Mouse (Mus musculus): Measurements from ENCODE around the gene Kcnk15. TPM values are rescaled to one million over a fixed set of nuclear protein-coding genes. Genes with fewer than 3 reads are reported as not detected.

The Kcnk15 gene
- polyA plus RNA-seq (2012; ENCODE audit: insufficient read depth, insufficient read length, low replicate concordance, missing spikeins): not detected in 2 replicates

DNA sequence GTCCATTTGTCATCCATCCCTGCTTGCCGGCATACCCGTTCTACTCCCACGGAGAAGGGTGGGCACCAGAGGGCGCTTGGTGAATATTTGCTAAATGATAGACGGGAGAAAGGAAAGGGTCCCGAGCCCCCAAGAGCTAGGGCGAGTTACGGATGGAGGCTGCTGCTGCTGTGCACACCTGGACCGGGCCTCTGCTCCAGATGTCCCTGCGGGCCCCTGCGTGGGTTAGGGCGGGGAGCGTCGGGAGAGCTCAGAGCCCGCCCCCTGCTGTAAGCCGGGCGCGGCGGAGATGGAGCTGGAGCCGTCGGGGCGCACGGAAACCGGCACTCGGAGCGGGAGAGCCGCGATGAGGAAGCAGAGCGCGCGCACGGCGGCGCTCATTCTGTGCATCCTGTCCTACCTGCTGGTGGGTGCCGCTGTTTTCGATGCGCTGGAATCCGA is at the start of gene Kcnk15:
TSS of gene Kcnk15 (plus strand) at position 191 of the 441 bp plus-strand sequence.
- H3K4me1 ChIP-seq (ENCODE audit: control insufficient read depth, insufficient read depth, low read length): peaks cover 6% of the 10 kb centered on the region
- peak; percentile 48; the same call in 1 of the 2 replicates for TF ChIP-seq CTCF (IDR thresholded peaks at IDR 0.05; ENCODE audit: insufficient read depth, low read depth, low read length)
- TF ChIP-seq POLR2A (IDR thresholded peaks at IDR 0.05; ENCODE audit: insufficient read depth, low read depth, low read length): no peak
- H3K4me3 ChIP-seq (ENCODE audit: insufficient read depth, low read depth, low read length): peak within 1 kb of the TSS; percentile 3; the same call in 1 of the 2 replicates
- H3K27ac ChIP-seq (ENCODE audit: insufficient read depth, low read depth, low read length): no peak within 1 kb of the TSS
- under 1% methylated on average over 38 of the region's 38 CpGs for WGBS

- no peak overlapping the region for H3K27ac ChIP-seq (ENCODE audit: insufficient read depth, low read depth, low read length)
- TF ChIP-seq POLR2A (IDR thresholded peaks at IDR 0.05; ENCODE audit: insufficient read depth, low read depth, low read length): no peak
- TF ChIP-seq CTCF (IDR thresholded peaks at IDR 0.05; ENCODE audit: insufficient read depth, low read depth, low read length): no peak
- WGBS: 91% methylated on average over 5 of the region's 5 CpGs
- H3K4me3 ChIP-seq (ENCODE audit: insufficient read depth, low read depth, low read length): no peak overlapping the region
- peaks cover 3% of the 10 kb centered on the region for H3K4me1 ChIP-seq (ENCODE audit: control insufficient read depth, insufficient read depth, low read length)
Observed at GRCm38 (mm10) chr2:163803838-163804237, 49.6 kb upstream of the Kcnk15 start.

DNA sequence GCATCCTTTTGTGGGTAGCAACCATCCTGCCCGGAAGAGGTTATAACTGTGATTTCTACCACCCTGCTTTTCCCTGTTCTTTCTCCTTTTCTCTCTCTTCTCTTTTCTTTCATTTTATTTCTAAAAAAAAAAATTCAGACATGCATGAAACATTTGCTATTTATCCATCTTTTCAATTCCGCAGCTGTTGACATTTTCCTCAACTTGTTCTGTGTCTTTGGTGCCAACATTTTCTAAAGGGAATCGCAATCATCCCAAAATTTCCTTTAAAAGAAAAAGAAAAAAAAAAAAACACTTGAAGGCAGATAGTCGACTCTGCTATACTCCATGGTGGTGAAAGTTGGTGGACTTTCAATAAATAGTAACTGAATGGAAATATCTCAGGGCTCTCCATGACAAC is 44.3 kb upstream of the Kcnk15 start:
- TF ChIP-seq POLR2A (IDR thresholded peaks at IDR 0.05; ENCODE audit: insufficient read depth, low read depth, low read length): no peak
- TF ChIP-seq CTCF (IDR thresholded peaks at IDR 0.05; ENCODE audit: insufficient read depth, low read depth, low read length): no peak
- H3K4me3 ChIP-seq (ENCODE audit: insufficient read depth, low read depth, low read length): no peak overlapping the region
- H3K27ac ChIP-seq (ENCODE audit: insufficient read depth, low read depth, low read length): no peak overlapping the region
- H3K4me1 ChIP-seq (ENCODE audit: control insufficient read depth, insufficient read depth, low read length): peaks cover 17% of the 10 kb centered on the region
- 84% methylated on average over 4 of the region's 4 CpGs for WGBS

- no peak overlapping the region for H3K27ac ChIP-seq (ENCODE audit: insufficient read depth, low read depth, low read length)
- WGBS: 74% methylated on average over 7 of the region's 7 CpGs
- no peak overlapping the region for H3K4me3 ChIP-seq (ENCODE audit: insufficient read depth, low read depth, low read length)
- peaks cover 17% of the 10 kb centered on the region for H3K4me1 ChIP-seq (ENCODE audit: control insufficient read depth, insufficient read depth, low read length)
- no peak for TF ChIP-seq CTCF (IDR thresholded peaks at IDR 0.05; ENCODE audit: insufficient read depth, low read depth, low read length)
- no peak for TF ChIP-seq POLR2A (IDR thresholded peaks at IDR 0.05; ENCODE audit: insufficient read depth, low read depth, low read length)
Observed at GRCm38 (mm10) chr2:163809704-163810103, 43.7 kb upstream of the Kcnk15 start.

DNA sequence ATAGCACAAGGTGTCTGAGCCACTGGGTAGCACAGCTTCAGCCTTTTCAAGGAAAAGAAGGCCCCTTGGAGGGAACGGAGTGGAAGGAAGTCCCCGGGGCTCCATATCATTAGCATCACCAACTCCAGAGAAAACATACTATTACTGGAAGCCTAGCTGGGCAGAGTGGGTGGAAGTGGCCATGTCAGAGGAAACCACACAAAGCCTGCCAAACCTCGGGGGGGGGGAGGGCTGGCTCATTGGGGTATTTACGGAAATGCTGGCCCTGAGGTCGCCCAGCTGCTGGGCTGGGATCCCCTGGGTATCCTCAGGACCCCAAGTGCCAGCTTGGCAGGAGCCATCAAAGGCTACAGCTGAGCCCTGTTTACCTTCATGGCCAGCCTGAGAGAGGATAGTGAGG is 40.4 kb upstream of the Kcnk15 start:
- WGBS: 31% methylated on average over 5 of the region's 5 CpGs
- Histone ChIP-seq H3K4me1 (ENCODE audit: control insufficient read depth, insufficient read depth, low read length) (peaks cover 22% of the 10 kb centered on the region), H3K27ac (ENCODE audit: insufficient read depth, low read depth, low read length) (no peak overlapping the region; the same call in 1 of the 2 replicates), H3K4me3 (ENCODE audit: insufficient read depth, low read depth, low read length) (no peak overlapping the region)
- no peak for TF ChIP-seq CTCF (IDR thresholded peaks at IDR 0.05; ENCODE audit: insufficient read depth, low read depth, low read length)
- no peak for TF ChIP-seq POLR2A (IDR thresholded peaks at IDR 0.05; ENCODE audit: insufficient read depth, low read depth, low read length)

DNA sequence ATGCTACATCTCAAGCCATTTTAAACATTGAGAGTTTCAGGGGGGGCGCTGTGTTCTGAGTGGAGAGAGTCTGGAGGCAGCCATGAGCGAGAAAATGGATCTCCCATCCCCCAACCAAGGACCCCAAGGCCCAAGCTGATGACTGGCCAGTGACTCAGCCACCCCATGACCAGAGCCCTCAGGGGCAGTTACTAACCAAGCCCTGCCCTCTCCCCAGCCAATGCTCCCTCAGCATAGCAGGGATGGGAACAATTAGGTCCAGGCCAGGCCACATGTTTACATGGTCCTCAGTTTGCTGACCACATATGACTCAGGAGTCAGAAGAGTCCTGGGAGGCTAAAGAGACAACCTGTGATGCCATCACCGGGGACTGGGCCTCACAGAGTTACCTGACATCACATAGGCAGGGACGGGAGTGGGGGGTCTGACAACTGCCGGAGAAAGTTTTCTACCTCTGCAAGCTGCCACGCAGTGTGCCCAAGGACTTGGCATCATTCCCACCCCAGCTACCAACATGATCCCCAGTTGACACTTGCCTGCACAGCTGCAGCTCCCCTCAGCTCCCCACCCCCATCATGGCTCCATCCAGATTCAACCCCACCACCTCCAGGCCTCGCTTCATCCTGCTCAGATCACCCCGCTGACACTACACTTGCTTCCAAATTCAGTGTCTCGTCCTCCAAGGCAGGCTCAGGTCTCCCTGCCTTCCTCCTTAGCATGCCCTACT is 38.5 kb upstream of the Kcnk15 start:
- TF ChIP-seq POLR2A (IDR thresholded peaks at IDR 0.05; ENCODE audit: insufficient read depth, low read depth, low read length) (no peak), CTCF (IDR thresholded peaks at IDR 0.05; ENCODE audit: insufficient read depth, low read depth, low read length) (no peak)
- H3K4me3 ChIP-seq (ENCODE audit: insufficient read depth, low read depth, low read length): no peak overlapping the region
- peaks cover 22% of the 10 kb centered on the region for H3K4me1 ChIP-seq (ENCODE audit: control insufficient read depth, insufficient read depth, low read length)
- H3K27ac ChIP-seq (ENCODE audit: insufficient read depth, low read depth, low read length): no peak overlapping the region
- WGBS: 75% methylated on average over 9 of the region's 9 CpGs

- no peak within 1 kb of the TSS for H3K4me3 ChIP-seq (ENCODE audit: insufficient read depth, low read depth, low read length)
- TF ChIP-seq POLR2A (IDR thresholded peaks at IDR 0.05; ENCODE audit: insufficient read depth, low read depth, low read length) (no peak), CTCF (IDR thresholded peaks at IDR 0.05; ENCODE audit: insufficient read depth, low read depth, low read length) (no peak)
- no peak within 1 kb of the TSS for H3K27ac ChIP-seq (ENCODE audit: insufficient read depth, low read depth, low read length)
- 57% methylated on average over 4 of the region's 4 CpGs for WGBS
- peaks cover 4% of the 10 kb centered on the region; the same call in 1 of the 2 replicates for H3K4me1 ChIP-seq (ENCODE audit: control insufficient read depth, insufficient read depth, low read length)
Observed at GRCm38 (mm10) chr2:163820607-163821006, 32.8 kb upstream of the Kcnk15 start, which contains the start of gene Ccn5. Gene Ccn5 (plus strand): TSS chr2:163820861.

GRCm38 (mm10) chr2:163823248-163823647 is 30.2 kb upstream of the Kcnk15 start:
- peaks cover 4% of the 10 kb centered on the region; the same call in 1 of the 2 replicates for H3K4me1 ChIP-seq (ENCODE audit: control insufficient read depth, insufficient read depth, low read length)
- H3K27ac ChIP-seq (ENCODE audit: insufficient read depth, low read depth, low read length): no peak overlapping the region
- TF ChIP-seq POLR2A (IDR thresholded peaks at IDR 0.05; ENCODE audit: insufficient read depth, low read depth, low read length): no peak
- peak; percentile 93 for TF ChIP-seq CTCF (IDR thresholded peaks at IDR 0.05; ENCODE audit: insufficient read depth, low read depth, low read length)
- H3K4me3 ChIP-seq (ENCODE audit: insufficient read depth, low read depth, low read length): no peak overlapping the region
- WGBS: 8% methylated on average over 4 of the region's 4 CpGs

DNA sequence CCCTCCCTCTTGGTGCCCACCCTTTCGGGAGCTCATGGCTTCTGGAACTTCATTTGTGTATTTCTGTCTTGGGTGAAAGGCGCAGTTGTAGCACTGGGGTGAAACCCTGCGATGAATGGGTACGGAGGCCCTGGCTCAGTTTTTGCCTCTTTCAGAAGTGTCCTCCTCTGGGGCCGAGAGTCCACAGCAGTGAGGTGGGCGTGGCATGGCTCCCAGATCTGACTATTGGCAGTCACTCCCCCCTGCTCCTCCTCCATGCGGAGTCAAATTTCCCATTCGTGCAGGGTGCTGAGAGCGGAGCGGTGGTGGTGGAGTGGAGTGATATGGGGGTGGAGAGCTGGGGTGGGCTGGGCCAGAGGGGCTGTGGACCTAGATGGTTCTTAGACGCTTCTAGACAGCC is 29.7 kb upstream of the Kcnk15 start:
- Histone ChIP-seq H3K4me1 (ENCODE audit: control insufficient read depth, insufficient read depth, low read length) (peaks cover 4% of the 10 kb centered on the region; the same call in 1 of the 2 replicates), H3K4me3 (ENCODE audit: insufficient read depth, low read depth, low read length) (no peak overlapping the region), H3K27ac (ENCODE audit: insufficient read depth, low read depth, low read length) (no peak overlapping the region)
- TF ChIP-seq POLR2A (IDR thresholded peaks at IDR 0.05; ENCODE audit: insufficient read depth, low read depth, low read length) (no peak), CTCF (IDR thresholded peaks at IDR 0.05; ENCODE audit: insufficient read depth, low read depth, low read length) (no peak)
- 51% methylated on average over 11 of the region's 11 CpGs for WGBS
